Mouse (Mus musculus) kidney, adult 11 months (tissue): Measurements from ENCODE around the gene Defb11.
"Not testable (repeated sequence)": the region's sequence is repeated elsewhere in the genome, so short reads cannot be mapped to it uniquely, and the experiment has no call there.

Experiments
- DNase-seq: peaks from one replicate; pipeline ENCODE4 v3.0.0; 2022

Defb11 gene

GRCm38 (mm10) chr8:21906290-21906689, at the start of gene Defb11:
Gene Defb11, minus strand, starts transcription at chr8:21906412.
- peak; percentile 56 for DNase-seq

GRCm38 (mm10) chr8:21955321-21955720, 49.1 kb upstream of the Defb11 start:
- peak; percentile 19 for DNase-seq

GRCm38 (mm10) chr8:21947311-21948017, 41.3 kb upstream of the Defb11 start:
- DNase-seq: peak; percentile 7

- DNase-seq: no peak
These were observed 40.2 kb upstream of the Defb11 start, which contains the start of gene Defb13 for GRCm38 (mm10) chr8:21946462-21946861. Gene Defb13, plus strand, starts transcription at chr8:21946762.

GRCm38 (mm10) chr8:21938052-21938451, 31.8 kb upstream of the Defb11 start, which contains the start of gene Defb35:
Gene Defb35, plus strand, starts transcription at chr8:21938352.
- DNase-seq: not testable (repeated sequence)

- no peak for DNase-seq
These were observed 26.4 kb upstream of the Defb11 start, which contains the start of gene Defb15 for GRCm38 (mm10) chr8:21932610-21933009. Gene Defb15, minus strand, starts transcription at chr8:21932710.

GRCm38 (mm10) chr8:21930754-21931153, 24.5 kb upstream of the Defb11 start:
- not testable (repeated sequence) for DNase-seq

GRCm38 (mm10) chr8:21915625-21916024, 9.4 kb upstream of the Defb11 start:
- no peak for DNase-seq

- DNase-seq: no peak
These were observed 6.3 kb upstream of the Defb11 start for GRCm38 (mm10) chr8:21912554-21912953.

- no peak for DNase-seq
These were observed 5.7 kb upstream of the Defb11 start for GRCm38 (mm10) chr8:21911931-21912330.

GRCm38 (mm10) chr8:21885321-21885720, 20.9 kb downstream of the Defb11 start, which contains the start of gene Defb9:
Gene Defb9, minus strand, starts transcription at chr8:21885421.
- not testable (repeated sequence) for DNase-seq

- not testable (repeated sequence) for DNase-seq
These were observed 47.6 kb downstream of the Defb11 start, which contains the start of gene Defb10 for GRCm38 (mm10) chr8:21858586-21858985. Gene Defb10, plus strand, starts transcription at chr8:21858901.
